Mouse (Mus musculus) T-helper 17 cell (primary cell): ENCODE measurements around the gene Rpl12.

Source experiments
- in situ Hi-C, 2 experiments: fragments of 300-600 bp; cut with MboI, MseI; formaldehyde crosslinking; loops; 1 replicate in 1 of 2; 2 replicates in 1 of 2; pipeline ENCODE4 v1.15.1; 2025; ENCODE audit warnings: high pct_unique_total_duplicates in 2 of 2

Gene Rpl12

GRCm38 (mm10) chr2:32961192-32961995 lies at the start of gene Rpl12, which contains the start of gene Lrsam1:
Gene Rpl12 (plus strand): TSS chr2:32961559.
Gene Lrsam1 (minus strand): TSS chr2:32961614.
- in situ Hi-C loops = loop anchor here (10.0 kb wide), 3 partner anchors 827 to 2003 kb away; partner anchors contain the start of genes Hspa5 (in 1 of the 2) and Traf1 (in 1 of the 2)

- in situ Hi-C loops = no loop called here
Measured at GRCm38 (mm10) chr2:32911639-32912182, 49.6 kb upstream of the Rpl12 start.

- in situ Hi-C loops = no loop called here
Measured at GRCm38 (mm10) chr2:32912210-32912804, 49.1 kb upstream of the Rpl12 start.

GRCm38 (mm10) chr2:32914362-32914761 lies 47.0 kb upstream of the Rpl12 start:
- in situ Hi-C loops = no loop called here

GRCm38 (mm10) chr2:32914896-32915295 lies 46.5 kb upstream of the Rpl12 start:
- in situ Hi-C loops = no loop called here

- in situ Hi-C loops = no loop called here
Measured at GRCm38 (mm10) chr2:32917526-32917925, 43.8 kb upstream of the Rpl12 start.

GRCm38 (mm10) chr2:32918391-32918790 lies 43.0 kb upstream of the Rpl12 start:
- in situ Hi-C loops = no loop called here

GRCm38 (mm10) chr2:32921235-32921634 lies 40.1 kb upstream of the Rpl12 start:
- in situ Hi-C loops = loop anchor here (10.0 kb wide), 1 partner anchor 56 kb away; no protein-coding TSS in a partner anchor

- in situ Hi-C loops = loop anchor here (10.0 kb wide), 1 partner anchor 57 kb away; no protein-coding TSS in a partner anchor
Measured at GRCm38 (mm10) chr2:32921801-32922380, 39.5 kb upstream of the Rpl12 start.

GRCm38 (mm10) chr2:32922564-32922963 lies 38.8 kb upstream of the Rpl12 start:
- in situ Hi-C loops = loop anchor here (10.0 kb wide), 1 partner anchor 58 kb away; no protein-coding TSS in a partner anchor

GRCm38 (mm10) chr2:32923551-32924250 lies 37.7 kb upstream of the Rpl12 start:
- in situ Hi-C loops = loop anchor here (10.0 kb wide), 1 partner anchor 59 kb away; no protein-coding TSS in a partner anchor

- in situ Hi-C loops = loop anchor here (10.0 kb wide), 1 partner anchor 60 kb away; no protein-coding TSS in a partner anchor
Measured at GRCm38 (mm10) chr2:32924306-32924844, 37.0 kb upstream of the Rpl12 start.

GRCm38 (mm10) chr2:32926330-32927075 lies 34.9 kb upstream of the Rpl12 start:
- in situ Hi-C loops = loop anchor here (10.0 kb wide), 1 partner anchor 62 kb away; no protein-coding TSS in a partner anchor

- in situ Hi-C loops = loop anchor here (10.0 kb wide), 1 partner anchor 63 kb away; no protein-coding TSS in a partner anchor
Measured at GRCm38 (mm10) chr2:32927624-32928234, 33.6 kb upstream of the Rpl12 start.

GRCm38 (mm10) chr2:32928235-32928946 lies 33.0 kb upstream of the Rpl12 start:
- in situ Hi-C loops = loop anchor here (10.0 kb wide), 1 partner anchor 64 kb away; no protein-coding TSS in a partner anchor

GRCm38 (mm10) chr2:32928947-32929829 lies 32.2 kb upstream of the Rpl12 start:
- in situ Hi-C loops = loop anchor here (10.0 kb wide), 1 partner anchor 64 kb away; no protein-coding TSS in a partner anchor

GRCm38 (mm10) chr2:32931730-32932129 lies 29.6 kb upstream of the Rpl12 start:
- in situ Hi-C loops = no loop called here

- in situ Hi-C loops = no loop called here
Measured at GRCm38 (mm10) chr2:32938741-32939140, 22.6 kb upstream of the Rpl12 start.
